Mouse (Mus musculus) ovary, postnatal 10 days (tissue): ENCODE measurements around the gene Phf11d.
"Not testable (repeated sequence)": the region's sequence is repeated elsewhere in the genome, so short reads cannot be mapped to it uniquely, and the experiment has no call there.

Experiments
- DNase-seq: peaks from one replicate; pipeline ENCODE4 v3.0.0; 2022; ENCODE audit warnings: low spot score

The Phf11d gene

DNA sequence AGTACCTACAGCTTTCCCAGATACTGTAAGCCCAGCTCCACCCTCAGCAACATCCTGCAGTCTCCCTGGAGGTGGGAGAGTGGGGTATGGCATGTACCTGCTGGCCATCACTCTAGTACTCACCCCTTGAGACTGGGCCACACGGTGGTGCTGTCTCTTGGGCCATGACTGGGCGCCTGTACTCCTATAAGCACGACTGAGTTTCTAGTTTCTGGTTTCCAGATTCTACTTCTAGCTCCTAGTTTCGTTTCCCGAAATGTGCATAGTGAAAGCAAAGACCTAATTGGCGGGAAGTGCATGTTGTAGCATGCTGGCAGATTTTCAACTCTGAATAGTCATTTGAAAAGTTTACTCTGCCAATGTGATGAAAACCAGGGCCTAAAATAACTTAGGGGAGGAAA lies at the start of gene Phf11d:
Gene Phf11d, minus strand, starts transcription at position 227 of the 401 bp plus-strand sequence.
- peak; percentile 10 for DNase-seq

DNA sequence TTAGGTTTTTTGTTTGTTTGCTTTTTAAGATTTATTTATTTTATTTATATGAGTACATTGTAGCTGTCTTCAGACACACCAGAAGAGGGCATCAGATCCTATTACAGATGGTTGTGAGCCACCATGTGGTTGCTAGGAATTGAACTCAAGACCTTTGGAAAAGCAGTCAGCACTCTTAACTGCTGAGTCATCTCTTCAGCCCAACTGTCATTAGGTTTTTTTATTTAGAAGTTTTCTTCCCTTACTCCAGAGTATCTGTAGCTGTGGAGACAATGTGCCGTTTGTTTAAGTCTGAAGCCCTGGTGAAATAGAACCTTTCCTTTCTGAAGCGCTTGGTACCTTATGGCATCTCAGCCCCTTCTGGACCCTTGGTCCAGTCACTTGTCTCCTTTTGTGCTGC lies 49.7 kb upstream of the Phf11d start:
- not testable (repeated sequence) for DNase-seq

DNA sequence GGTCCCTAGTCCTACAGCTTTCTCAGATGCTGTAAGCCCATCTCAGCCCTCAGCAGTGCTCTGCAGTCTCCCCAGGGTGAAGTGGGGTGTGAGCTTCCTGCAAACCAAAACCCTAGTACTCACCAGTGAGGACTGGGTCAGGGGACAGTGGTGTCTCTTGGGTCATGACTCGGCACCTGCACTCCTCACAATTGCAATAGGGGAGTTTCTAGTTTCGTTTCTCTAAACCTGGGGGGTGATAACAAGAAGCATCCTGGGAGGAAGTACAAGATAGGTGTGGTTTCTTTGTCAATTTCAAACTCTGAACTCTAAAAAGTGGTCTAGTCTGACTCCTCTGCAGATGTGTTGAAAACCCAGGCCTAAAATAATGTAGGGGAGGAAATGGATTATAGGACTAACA lies 31.7 kb upstream of the Phf11d start:
- no peak for DNase-seq

DNA sequence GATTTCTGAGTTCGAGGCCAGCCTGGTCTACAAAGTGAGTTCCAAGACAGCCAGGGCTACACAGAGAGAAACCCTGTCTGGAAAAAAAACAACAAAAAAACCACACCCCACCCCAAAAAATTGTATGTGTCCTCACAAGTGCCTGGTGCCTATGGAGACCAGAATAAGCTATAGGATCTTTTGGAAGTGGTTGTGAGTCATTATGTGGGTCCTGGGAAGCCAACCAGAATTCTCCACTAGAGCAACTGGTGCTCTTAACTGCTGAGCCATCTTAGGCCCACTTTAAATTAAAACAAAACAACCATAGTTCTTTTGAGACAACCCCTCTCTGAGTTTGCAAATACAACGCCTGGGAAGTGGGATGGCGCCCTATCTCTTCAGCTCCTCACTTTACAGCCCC lies 30.0 kb upstream of the Phf11d start, which contains the start of gene Phf11c:
Gene Phf11c, minus strand, starts transcription at position 101 of the 400 bp plus-strand sequence.
- DNase-seq = no peak

DNA sequence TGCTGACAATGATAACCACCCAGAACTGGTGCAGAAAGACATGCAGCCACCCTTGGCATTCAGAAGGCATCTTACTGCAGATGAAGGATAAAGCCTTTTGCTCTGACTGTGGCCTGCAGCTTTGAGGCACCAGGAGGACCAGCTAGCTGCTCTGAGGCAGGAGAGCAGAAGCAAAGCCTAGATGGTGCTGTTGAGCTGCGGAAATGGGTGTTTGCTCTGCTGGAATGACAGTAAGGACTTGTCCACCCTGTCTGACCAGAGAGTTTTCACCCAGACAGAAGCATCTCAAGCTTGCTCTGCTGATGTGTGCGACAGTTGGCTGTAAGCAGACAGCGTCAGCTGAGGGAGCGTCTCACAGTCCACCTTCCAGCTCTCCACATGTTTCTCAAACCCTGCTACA lies 24.9 kb upstream of the Phf11d start:
- not testable (repeated sequence) for DNase-seq

DNA sequence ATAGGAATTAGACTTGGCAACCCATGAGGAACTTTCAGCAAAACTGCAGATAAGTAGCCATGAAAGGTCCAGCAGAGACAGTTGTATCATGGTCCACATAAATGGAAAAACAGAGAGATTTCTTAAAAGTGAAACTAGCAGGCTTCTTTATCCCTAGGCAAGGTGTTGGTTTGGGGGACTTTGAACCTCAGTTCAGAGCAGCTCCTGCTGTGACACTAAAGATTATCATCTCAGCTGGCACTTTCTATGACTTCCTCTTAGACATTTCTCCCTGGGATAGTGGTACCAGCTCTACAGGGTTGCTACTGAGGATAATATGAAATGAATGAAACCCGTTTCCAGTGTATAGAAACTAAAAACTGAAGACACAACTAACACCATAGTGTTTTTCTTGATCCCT lies 24.3 kb upstream of the Phf11d start:
- DNase-seq = no peak

DNA sequence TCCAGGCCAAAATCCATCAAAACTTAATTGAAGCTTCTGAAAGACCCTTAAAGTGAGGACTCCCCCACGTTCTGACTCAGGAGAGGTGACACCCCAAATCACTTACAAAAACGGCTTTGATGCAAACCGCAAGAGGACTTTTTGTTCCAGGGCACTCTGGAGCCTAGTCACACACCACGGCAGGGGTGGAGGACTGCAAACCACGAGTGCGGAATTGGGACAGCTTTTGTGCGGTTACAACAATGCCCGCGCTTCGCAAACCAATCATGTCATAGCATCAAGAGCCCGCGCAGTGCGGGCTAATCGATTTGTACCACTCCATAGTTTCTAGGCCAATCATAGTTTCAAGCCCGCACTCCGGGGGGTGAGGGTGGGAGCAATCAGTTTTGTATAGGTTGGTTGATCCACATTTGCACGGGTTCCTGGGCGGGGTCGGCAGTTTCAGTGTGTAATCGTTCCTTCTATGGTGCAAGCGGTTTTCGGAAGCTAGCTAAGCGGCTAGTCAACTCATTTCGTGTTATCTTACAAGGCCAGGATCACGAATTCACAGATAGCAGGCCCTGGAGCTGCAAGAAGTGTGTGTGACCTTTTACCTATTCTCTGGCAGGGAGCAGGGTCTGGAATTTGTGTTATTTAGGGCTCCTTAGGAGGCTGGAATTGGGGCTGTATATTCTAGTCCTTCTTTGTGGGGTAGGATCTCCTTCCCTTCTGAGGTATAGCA lies 5.2 kb upstream of the Phf11d start:
- DNase-seq = no peak

DNA sequence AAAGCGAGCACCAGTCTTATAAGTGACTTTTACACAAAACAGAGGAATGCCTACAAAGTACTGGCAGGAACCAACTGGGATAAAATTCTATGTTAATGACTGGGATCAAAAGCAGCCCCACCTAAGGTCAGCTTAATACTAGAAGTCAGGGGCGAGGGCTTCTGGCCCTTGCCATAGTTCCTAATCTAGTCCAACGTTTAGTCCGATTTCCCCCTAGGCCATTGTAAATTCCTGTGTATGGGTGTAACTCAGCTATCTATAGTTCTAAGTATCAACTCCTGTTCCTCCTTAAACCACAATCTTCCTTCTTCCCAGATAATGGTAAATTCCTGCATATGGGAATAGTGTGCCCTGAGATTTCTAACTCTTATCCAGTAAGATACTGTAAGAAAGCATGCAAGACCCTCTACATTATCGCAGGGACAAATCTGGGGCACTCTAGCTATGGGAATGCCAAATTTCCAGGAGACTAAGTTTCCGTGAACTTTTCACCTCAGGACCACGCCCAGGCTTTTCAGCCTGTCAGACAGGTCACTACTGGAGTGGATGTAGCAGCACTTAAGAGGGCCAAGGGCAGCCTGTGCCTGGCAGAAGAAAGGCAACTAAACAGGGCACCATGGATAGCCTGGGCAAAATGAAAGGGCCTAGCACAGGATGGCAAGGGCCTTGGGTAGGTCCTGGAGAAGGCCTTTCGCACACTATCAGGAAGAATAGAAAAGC lies 1.3 kb upstream of the Phf11d start:
- DNase-seq = no peak

DNA sequence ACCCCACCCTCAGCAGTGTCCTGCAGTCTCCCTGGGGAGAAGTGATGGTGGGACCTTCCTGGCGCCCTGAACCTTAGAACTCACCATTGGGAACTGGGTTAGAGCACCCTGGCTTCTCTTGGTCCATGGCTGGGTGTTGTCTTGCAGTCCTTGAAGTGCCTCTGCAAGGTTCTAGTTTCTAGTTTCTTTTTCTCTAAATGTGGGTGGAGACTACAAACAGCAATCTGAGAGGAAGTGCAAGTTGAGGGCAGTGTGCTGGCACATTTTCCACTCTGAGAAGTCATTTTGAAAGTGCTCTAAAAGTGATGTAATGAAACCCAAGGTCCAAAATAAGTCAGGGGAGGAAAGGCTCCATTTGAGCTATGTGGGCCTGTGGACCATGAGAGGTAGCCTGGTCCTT lies 24.1 kb downstream of the Phf11d start, which contains the start of gene Phf11b:
Gene Phf11b, minus strand, starts transcription at position 163 of the 400 bp plus-strand sequence.
- DNase-seq = not testable (repeated sequence)

DNA sequence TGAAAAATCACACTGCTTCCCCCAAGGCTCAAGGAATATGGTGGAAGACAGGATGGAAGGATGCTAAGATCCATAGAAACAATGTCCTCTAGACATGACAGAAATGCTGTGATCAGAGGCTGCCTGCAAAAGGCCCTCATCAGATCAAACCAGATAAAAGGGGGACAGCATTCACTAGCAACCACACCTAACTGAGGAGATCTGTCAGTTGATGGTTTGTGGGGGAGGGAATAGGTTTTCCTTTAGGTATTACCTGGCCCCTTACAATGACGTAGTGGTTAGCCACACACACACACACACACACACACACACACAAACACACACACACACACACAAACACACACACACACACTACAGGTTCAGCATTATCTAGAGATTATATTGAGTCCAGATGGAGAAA lies 25.7 kb downstream of the Phf11d start:
- DNase-seq = no peak

DNA sequence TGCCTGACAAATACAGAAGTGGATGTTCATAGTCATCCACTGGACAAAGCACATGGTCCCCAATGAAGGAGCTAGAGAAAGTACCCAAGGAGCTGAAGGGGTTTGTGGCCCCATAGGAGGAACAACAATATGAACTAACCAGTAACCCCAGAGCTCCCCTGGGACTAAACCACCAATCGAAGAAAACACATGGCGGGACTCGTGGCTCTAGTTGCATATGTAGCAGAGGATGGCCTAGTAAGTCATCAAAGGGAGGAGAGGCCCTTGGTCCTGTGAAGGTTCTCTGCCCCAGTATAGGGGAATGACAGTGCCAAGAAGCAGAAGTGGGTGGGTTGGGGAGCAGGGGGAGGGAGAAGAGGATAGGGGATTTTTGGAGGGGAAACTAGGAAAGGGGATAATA lies 29.2 kb downstream of the Phf11d start:
- not testable (repeated sequence) for DNase-seq

DNA sequence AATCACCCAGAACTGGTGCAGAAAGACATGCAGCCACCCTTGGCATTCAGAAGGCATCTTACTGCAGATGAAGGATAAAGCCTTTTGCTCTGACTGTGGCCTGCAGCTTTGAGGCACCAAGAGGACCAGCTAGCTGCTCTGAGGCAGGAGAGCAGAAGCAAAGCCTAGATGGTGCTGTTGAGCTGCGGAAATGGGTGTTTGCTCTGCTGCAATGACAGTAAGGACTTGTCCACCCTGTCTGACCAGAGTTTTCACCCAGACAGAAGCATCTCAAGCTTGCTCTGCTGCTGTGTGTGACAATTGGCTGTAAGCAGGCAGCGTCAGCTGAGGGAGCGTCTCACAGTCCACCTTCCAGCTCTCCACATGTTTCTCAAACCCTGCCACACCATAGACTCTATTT lies 34.8 kb downstream of the Phf11d start:
- DNase-seq = not testable (repeated sequence)

DNA sequence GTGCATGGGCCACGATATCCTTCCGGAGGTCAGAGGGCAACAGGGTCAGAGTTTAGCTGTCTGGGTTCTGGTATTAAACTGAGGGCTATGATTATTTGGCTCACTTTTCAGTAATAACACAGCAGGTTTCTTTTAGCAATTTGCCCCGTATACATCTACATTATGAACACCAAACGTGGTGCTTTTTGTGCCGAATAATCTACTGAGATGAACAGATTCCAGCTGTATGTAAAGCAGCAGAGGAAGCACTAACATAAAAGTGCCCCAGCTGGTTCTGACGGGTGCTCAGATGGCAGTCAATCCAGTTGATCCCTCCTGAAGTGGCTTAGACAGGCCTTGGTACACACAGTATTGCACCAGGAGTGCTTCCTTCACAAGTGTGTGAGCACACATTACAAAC lies 45.3 kb downstream of the Phf11d start:
- DNase-seq = not testable (repeated sequence)

DNA sequence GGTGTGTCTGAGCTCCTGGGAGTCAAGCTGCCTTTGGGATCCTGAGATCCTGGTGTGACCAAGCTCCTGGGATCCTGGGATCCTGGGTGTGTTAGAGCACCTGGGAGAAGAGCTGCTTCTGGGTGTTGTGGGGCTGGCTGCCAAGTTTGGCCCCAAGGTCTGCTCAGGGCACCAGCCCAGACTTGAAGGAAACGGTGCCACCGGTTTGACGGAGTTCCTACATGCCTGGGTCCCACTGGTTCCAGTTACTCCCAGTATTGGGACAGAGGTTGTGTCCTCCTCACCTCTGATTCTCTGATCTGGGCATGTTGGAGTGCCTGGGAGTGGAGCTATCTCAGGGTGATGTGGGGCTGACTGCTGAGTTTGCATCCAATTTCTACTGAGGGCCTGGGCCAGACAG lies 46.2 kb downstream of the Phf11d start:
- not testable (repeated sequence) for DNase-seq
